Mouse (Mus musculus): ENCODE data around the gene Guk1. TPM values are rescaled to one million over a fixed set of nuclear protein-coding genes. Genes with fewer than 3 reads are reported as not detected.
"Not testable (repeated sequence)": the region's sequence is repeated elsewhere in the genome, so short reads cannot be mapped to it uniquely, and the experiment has no call there.

The Guk1 gene
- polyA plus RNA-seq, 1 experiment from 2014 or later: 140 TPM

GRCm38 (mm10) chr11:59224025-59224424 is 32.0 kb upstream of the Guk1 start:
- WGBS: 79% methylated on average over 3 of the region's 3 CpGs

GRCm38 (mm10) chr11:59222306-59222705 is 30.3 kb upstream of the Guk1 start:
- Histone ChIP-seq H3K27me3 (ENCODE audit: insufficient read depth, low read length) (no peaks in the 10 kb centered on the region), H3K4me2 (no peak overlapping the region), H3K9me3 (ENCODE audit: low read depth, low read length) (no peaks in the 10 kb centered on the region), H3K27ac (ENCODE audit: low read depth) (no peak overlapping the region), H3K4me1 (ENCODE audit: insufficient read depth) (peaks cover 32% of the 10 kb centered on the region), H3K4me3 (ENCODE audit: low read depth, low read length) (no peak overlapping the region), H3K36me3 (ENCODE audit: insufficient read depth) (peaks cover 39% of the 10 kb centered on the region), H3K9ac (no peak overlapping the region)
- no peak for ATAC-seq (ENCODE audit: insufficient read depth)
- WGBS: 81% methylated on average over 4 of the region's 4 CpGs
- TF ChIP-seq CTCF (IDR thresholded peaks at IDR 0.05; ENCODE audit: low read depth): no peak
- no peak for DNase-seq

More at GRCm38 (mm10) chr11:59224025-59224424, 32.0 kb upstream of the Guk1 start:
- Histone ChIP-seq H3K4me3 (ENCODE audit: low read depth, low read length) (no peak overlapping the region), H3K4me1 (ENCODE audit: insufficient read depth) (peaks cover 29% of the 10 kb centered on the region), H3K4me2 (peak overlapping the region; percentile 21; the same call in 1 of the 2 replicates), H3K27me3 (ENCODE audit: insufficient read depth, low read length) (no peaks in the 10 kb centered on the region), H3K27ac (ENCODE audit: low read depth) (no peak overlapping the region), H3K9ac (no peak overlapping the region), H3K36me3 (ENCODE audit: insufficient read depth) (peaks cover 25% of the 10 kb centered on the region), H3K9me3 (ENCODE audit: low read depth, low read length) (no peaks in the 10 kb centered on the region)
- no peak for TF ChIP-seq CTCF (IDR thresholded peaks at IDR 0.05; ENCODE audit: low read depth)
- ATAC-seq (ENCODE audit: insufficient read depth) (no peak), DNase-seq (no peak)

- Histone ChIP-seq H3K4me3 (ENCODE audit: low read depth, low read length) (no peak overlapping the region), H3K27me3 (ENCODE audit: insufficient read depth, low read length) (no peaks in the 10 kb centered on the region), H3K27ac (ENCODE audit: low read depth) (no peak overlapping the region), H3K9ac (no peak overlapping the region), H3K9me3 (ENCODE audit: low read depth, low read length) (no peaks in the 10 kb centered on the region), H3K4me1 (ENCODE audit: insufficient read depth) (peaks cover 32% of the 10 kb centered on the region), H3K4me2 (no peak overlapping the region), H3K36me3 (ENCODE audit: insufficient read depth) (peaks cover 45% of the 10 kb centered on the region)
- DNase-seq (no peak), ATAC-seq (ENCODE audit: insufficient read depth) (no peak)
- no peak for TF ChIP-seq CTCF (IDR thresholded peaks at IDR 0.05; ENCODE audit: low read depth)
These were observed 29.6 kb upstream of the Guk1 start for GRCm38 (mm10) chr11:59221604-59222003.

- no peaks in the 10 kb centered on the region for H3K27me3 ChIP-seq (ENCODE audit: insufficient read depth, low read length)
- peak overlapping the region; percentile 14; the same call in 1 of the 2 replicates for H3K27ac ChIP-seq (ENCODE audit: low read depth)
- H3K4me3 ChIP-seq (ENCODE audit: low read depth, low read length): no peak overlapping the region
- H3K9me3 ChIP-seq (ENCODE audit: low read depth, low read length): no peaks in the 10 kb centered on the region
- H3K4me2 ChIP-seq: peak overlapping the region; percentile 37
- DNase-seq (peak; percentile 65), ATAC-seq (ENCODE audit: insufficient read depth) (no peak)
- peaks cover 60% of the 10 kb centered on the region for H3K36me3 ChIP-seq (ENCODE audit: insufficient read depth)
- H3K9ac ChIP-seq: no peak overlapping the region
- H3K4me1 ChIP-seq (ENCODE audit: insufficient read depth): peaks cover 16% of the 10 kb centered on the region
- peak; percentile 68 for TF ChIP-seq CTCF (IDR thresholded peaks at IDR 0.05; ENCODE audit: low read depth)
These were observed 27.1 kb upstream of the Guk1 start for GRCm38 (mm10) chr11:59219064-59219463.

GRCm38 (mm10) chr11:59218389-59218998 is 26.5 kb upstream of the Guk1 start:
- peak overlapping the region; percentile 51 for H3K27ac ChIP-seq (ENCODE audit: low read depth)
- peaks cover 11% of the 10 kb centered on the region; the same call in 1 of the 2 replicates for H3K4me1 ChIP-seq (ENCODE audit: insufficient read depth)
- H3K36me3 ChIP-seq (ENCODE audit: insufficient read depth): peaks cover 57% of the 10 kb centered on the region
- no peak for TF ChIP-seq CTCF (IDR thresholded peaks at IDR 0.05; ENCODE audit: low read depth)
- H3K4me2 ChIP-seq: peak overlapping the region; percentile 37
- WGBS: 65% methylated on average over 4 of the region's 4 CpGs
- H3K9me3 ChIP-seq (ENCODE audit: low read depth, low read length): no peaks in the 10 kb centered on the region
- DNase-seq: peak; percentile 79
- peak; percentile 77 for ATAC-seq (ENCODE audit: insufficient read depth)
- H3K9ac ChIP-seq: no peak overlapping the region
- no peaks in the 10 kb centered on the region for H3K27me3 ChIP-seq (ENCODE audit: insufficient read depth, low read length)
- H3K4me3 ChIP-seq (ENCODE audit: low read depth, low read length): no peak overlapping the region

- no peak overlapping the region for H3K4me3 ChIP-seq (ENCODE audit: low read depth, low read length)
- peaks cover 11% of the 10 kb centered on the region; the same call in 1 of the 2 replicates for H3K4me1 ChIP-seq (ENCODE audit: insufficient read depth)
- no peak overlapping the region for H3K27ac ChIP-seq (ENCODE audit: low read depth)
- TF ChIP-seq CTCF (IDR thresholded peaks at IDR 0.05; ENCODE audit: low read depth): no peak
- whole genome bisulfite sequencing: 74% methylated on average over 3 of the region's 3 CpGs
- H3K36me3 ChIP-seq (ENCODE audit: insufficient read depth): peaks cover 65% of the 10 kb centered on the region
- no peak overlapping the region for H3K9ac ChIP-seq
- no peaks in the 10 kb centered on the region for H3K27me3 ChIP-seq (ENCODE audit: insufficient read depth, low read length)
- no peak for DNase-seq
- ATAC-seq (ENCODE audit: insufficient read depth): no peak
- no peaks in the 10 kb centered on the region for H3K9me3 ChIP-seq (ENCODE audit: low read depth, low read length)
- H3K4me2 ChIP-seq: no peak overlapping the region
These were observed 24.9 kb upstream of the Guk1 start for GRCm38 (mm10) chr11:59216955-59217354.

GRCm38 (mm10) chr11:59212892-59213494 is 21.0 kb upstream of the Guk1 start:
- Histone ChIP-seq H3K27me3 (ENCODE audit: insufficient read depth, low read length) (no peaks in the 10 kb centered on the region), H3K27ac (ENCODE audit: low read depth) (no peak overlapping the region), H3K36me3 (ENCODE audit: insufficient read depth) (peaks cover 70% of the 10 kb centered on the region), H3K4me3 (ENCODE audit: low read depth, low read length) (no peak overlapping the region), H3K4me1 (ENCODE audit: insufficient read depth) (no peaks in the 10 kb centered on the region), H3K4me2 (no peak overlapping the region), H3K9me3 (ENCODE audit: low read depth, low read length) (no peaks in the 10 kb centered on the region), H3K9ac (no peak overlapping the region)
- WGBS: 89% methylated on average over 12 of the region's 12 CpGs
- ATAC-seq (ENCODE audit: insufficient read depth) (no peak), DNase-seq (no peak)
- TF ChIP-seq CTCF (IDR thresholded peaks at IDR 0.05; ENCODE audit: low read depth): no peak

- not testable (repeated sequence) for H3K4me1 ChIP-seq (ENCODE audit: insufficient read depth)
- peaks cover 66% of the 10 kb centered on the region for H3K36me3 ChIP-seq (ENCODE audit: insufficient read depth)
These were observed 20.3 kb upstream of the Guk1 start for GRCm38 (mm10) chr11:59212320-59212719.

GRCm38 (mm10) chr11:59211561-59211960 is 19.5 kb upstream of the Guk1 start:
- not testable (repeated sequence) for ATAC-seq (ENCODE audit: insufficient read depth); DNase-seq; H3K4me2 ChIP-seq; H3K27ac ChIP-seq (ENCODE audit: low read depth); H3K4me3 ChIP-seq (ENCODE audit: low read depth, low read length); H3K9me3 ChIP-seq (ENCODE audit: low read depth, low read length); H3K4me1 ChIP-seq (ENCODE audit: insufficient read depth); H3K27me3 ChIP-seq (ENCODE audit: insufficient read depth, low read length); H3K9ac ChIP-seq
- 82% methylated on average over 9 of the region's 9 CpGs for WGBS
- peaks cover 61% of the 10 kb centered on the region for H3K36me3 ChIP-seq (ENCODE audit: insufficient read depth)

More at GRCm38 (mm10) chr11:59212320-59212719, 20.3 kb upstream of the Guk1 start:
- H3K4me3 ChIP-seq (ENCODE audit: low read depth, low read length); H3K9ac ChIP-seq; ATAC-seq (ENCODE audit: insufficient read depth); H3K27me3 ChIP-seq (ENCODE audit: insufficient read depth, low read length); H3K9me3 ChIP-seq (ENCODE audit: low read depth, low read length); H3K27ac ChIP-seq (ENCODE audit: low read depth); DNase-seq; H3K4me2 ChIP-seq: not testable (repeated sequence)
- WGBS: 74% methylated on average over 12 of the region's 12 CpGs

Data from lung, embryonic 14.5 days (tissue).